Mouse (Mus musculus) spleen, adult 2 months (tissue): ENCODE results near the gene Galnt4.

Experiments used
- CTCF ChIP-seq: fragments of 200-500 bp; IDR thresholded peaks from 2 replicates; pipeline ENCODE4 v1.5.1; 2011; ENCODE audit warnings: mild to moderate bottlenecking, inconsistent platforms; ENCODE audit not compliant: insufficient read depth, insufficient read length, insufficient replicate concordance; ENCODE audit errors: extremely low read depth
- POLR2A ChIP-seq: fragments of 200-500 bp; IDR thresholded peaks from 2 replicates; pipeline ENCODE4 v1.6.1; 2011; ENCODE audit warnings: low read depth, low read length, inconsistent platforms

- TF ChIP-seq CTCF: no peak
- TF ChIP-seq POLR2A: no peak
Observed at GRCm38 (mm10) chr10:99086029-99086428, 21.9 kb upstream of the Galnt4 start.
